Mouse (Mus musculus) adrenal gland, adult 2 months (tissue): Measurements from ENCODE around the gene Opcml. TPM values are rescaled to one million over a fixed set of nuclear protein-coding genes. Genes with fewer than 3 reads are reported as not detected.

Experiments
- DNase-seq: peaks from one replicate; pipeline ENCODE4 v3.0.0; 2021
- polyA plus RNA-seq: library from polyadenylated mRNA; depleted of rRNA; stranded (reverse); fragments of >200 nt; gene quantifications from 2 replicates; pipeline ENCODE4 v1.2.3, GENCODE M21; 2012
- total RNA-seq, 2 experiments: library from RNA; stranded (reverse); gene quantifications; 2 replicates each; pipeline ENCODE4 v1.2.3; 2021

Gene Opcml
- total and polyA plus RNA-seq, 3 experiments, result 0.06 to 1.3 (median 0.83) TPM

DNA sequence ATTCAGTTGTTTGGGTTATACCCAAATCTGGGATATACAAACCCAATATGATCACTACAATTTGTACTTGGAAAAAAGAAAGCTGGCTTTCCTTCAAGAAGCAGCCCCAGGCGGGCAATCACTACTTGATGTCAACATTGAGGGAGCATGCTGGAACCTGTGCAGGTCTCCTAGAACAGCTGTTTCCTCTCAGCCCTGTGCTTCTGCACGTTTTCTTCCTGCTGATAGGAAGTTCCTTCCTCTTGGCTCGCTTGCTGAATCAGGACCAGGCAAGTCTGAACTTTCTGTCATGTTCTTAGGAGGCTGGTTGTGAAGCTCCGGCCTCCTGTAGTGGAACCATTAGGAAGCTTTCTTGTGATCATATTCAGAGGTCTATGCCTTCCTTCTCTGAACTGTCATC is 746.1 kb downstream of the Opcml start:
- DNase-seq, result no peak

DNA sequence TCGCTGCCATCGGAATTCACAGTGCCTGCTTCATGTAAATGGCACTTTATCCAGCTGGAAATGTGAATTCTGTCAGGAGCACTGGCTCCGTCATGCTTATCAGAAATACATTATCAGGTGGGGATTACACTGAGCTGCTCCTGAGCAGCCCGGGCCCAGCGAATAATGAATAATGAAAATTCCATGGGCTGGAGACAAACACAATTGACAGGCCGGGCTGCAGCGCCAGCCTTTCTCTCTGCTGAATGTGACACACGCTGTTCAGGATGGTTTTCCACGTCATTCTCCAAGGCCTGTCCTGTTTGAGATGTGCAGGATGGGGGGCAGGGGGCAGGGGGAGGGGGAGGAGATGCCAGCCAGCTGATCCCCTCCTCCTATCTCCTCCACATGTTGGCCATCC is 757.6 kb downstream of the Opcml start:
- DNase-seq, result no peak

DNA sequence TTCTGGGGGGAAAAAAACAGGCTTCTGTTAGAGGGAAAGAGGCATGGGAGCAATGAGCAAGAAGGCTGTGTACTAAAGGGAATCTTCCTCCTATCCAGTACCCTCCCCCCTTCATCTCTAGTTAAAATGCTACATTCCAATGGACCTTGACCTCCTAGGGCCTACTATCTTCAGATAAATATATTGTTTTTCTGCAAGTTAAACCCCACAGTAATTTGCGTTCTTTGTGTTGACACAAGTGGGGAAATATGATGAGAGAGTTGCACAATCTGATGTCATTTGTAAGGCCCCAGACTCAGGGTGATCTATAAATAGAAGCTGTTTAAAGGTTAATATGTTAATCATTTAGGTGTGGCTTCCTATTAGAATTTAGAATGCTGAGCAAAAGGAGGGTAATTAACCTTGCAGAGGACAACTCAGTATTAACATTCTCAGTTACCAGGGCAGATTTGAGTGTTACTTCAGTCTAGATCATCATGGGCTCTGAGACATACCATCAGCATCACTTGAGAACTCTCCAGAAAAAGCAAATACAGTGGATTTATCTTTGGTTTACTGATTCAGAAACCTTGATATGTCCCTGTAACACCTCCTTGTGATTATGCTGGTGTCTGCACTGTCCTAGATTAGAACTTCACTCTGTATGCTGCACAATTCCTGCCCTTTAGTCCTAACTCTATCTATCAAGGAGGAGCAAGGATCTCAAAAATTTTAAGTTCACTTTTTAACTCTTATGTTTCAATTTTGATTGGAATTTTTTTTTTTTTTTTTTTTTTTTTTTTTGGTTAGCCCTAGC is 762.0 kb downstream of the Opcml start:
- no peak for DNase-seq

DNA sequence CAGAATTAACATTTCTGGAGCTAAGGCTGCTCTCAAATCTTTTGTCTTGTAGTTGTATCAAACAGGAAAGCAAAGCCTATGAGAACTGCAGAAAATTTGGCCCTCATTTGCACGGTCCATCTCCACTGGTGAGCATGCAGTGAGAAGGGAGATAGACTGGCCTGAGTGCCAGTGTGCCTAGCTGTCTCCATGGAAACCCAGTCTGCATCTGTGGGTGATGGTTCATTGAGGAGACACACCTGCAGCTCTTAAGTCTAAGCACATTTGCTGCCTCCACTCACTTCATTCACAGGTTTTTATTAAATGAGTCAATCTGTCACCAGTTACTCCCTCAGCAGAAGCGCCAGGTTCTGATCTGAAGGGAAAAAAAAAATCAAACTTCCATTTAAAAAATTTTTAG is 768.1 kb downstream of the Opcml start:
- DNase-seq, result no peak

DNA sequence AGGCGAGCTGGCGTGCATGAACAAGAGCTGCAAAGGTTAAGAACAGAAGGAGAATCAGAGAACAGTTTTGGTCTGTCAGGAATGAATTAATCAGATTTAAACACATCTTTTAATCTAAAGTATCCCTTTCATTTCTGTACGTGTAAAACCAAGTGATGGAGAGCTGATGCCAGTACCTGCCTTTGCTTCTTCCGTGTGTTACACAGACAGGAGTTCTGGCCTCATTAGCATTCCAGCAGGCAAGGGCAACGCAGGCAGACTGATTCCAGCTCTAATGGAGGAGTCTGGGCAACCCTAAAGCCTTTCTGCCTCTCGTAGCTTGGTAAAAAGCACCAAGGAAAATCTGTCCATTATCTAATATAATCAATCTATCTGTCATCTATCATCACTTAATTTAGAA is 771.2 kb downstream of the Opcml start:
- no peak for DNase-seq

DNA sequence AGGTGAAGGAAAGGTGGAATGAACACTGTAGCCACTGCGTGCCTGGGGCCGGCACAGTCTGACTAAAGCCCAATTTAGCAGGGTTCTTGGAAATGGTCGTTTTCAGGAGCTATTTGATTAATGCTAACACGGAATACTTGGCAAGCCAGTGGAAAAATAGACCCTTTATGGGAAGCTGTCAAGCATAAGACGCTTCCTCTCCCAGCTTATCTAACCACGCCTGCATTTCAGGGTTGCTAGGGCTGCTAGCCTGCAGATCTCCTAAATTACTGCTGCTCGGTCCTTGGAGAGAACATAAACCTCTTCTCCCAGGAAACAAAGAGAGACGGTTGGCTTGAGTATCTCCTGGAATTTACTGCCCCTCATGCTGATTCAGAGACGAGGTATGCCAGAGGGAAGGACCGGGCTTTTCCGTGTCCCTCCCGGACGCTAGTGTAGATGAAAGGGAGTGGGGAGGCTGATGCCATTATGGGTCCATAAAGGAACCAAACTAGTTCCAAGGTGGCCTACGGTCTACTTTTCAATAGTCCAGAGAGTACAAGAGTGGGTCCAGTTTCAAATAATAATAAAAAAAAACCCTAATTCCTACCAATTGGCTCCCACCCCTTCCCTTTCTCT is 772.6 kb downstream of the Opcml start:
- peak; percentile 7 for DNase-seq

DNA sequence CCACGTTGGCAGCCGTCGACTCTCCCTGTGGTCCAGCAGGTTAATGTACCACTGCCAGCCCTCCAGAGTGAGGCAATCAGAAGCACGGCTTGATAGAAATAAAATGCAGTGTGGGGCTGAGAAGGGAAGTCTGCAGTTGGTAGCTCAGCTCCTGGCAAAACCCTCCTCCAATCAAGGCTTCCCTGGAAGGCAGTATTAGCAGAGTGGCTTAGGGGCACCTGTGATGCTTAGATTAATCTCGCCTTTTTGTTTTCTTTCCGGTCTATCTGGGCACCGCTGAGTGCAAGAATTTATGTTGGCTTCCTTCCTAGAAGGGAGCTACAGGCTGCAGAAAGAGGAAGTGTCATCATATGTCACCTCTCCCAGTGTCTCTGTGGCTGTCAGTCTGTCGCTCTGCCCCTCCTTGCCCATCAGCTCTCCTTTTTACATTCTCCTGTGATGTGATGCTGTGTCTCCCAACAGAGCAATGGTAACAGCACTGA is 778.5 kb downstream of the Opcml start:
- no peak for DNase-seq

DNA sequence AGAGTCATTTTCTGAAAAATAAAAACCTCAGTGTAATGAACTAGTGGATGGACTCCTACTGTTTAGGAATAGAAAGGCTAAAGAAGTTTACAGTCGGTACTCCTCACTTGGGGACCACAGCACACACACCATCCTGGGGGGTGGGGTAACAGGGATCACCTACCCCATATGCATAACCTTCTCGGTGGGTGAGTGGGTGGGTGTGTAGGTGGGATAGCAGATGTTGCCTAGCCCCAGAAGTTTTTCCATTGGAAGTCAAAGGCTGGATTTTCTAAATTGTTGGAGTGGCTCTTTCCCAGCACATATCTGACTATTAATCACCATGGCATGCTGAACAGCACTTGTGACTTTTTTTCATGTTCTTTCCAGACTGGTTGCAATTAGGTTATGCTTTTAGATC is 779.2 kb downstream of the Opcml start:
- no peak for DNase-seq

DNA sequence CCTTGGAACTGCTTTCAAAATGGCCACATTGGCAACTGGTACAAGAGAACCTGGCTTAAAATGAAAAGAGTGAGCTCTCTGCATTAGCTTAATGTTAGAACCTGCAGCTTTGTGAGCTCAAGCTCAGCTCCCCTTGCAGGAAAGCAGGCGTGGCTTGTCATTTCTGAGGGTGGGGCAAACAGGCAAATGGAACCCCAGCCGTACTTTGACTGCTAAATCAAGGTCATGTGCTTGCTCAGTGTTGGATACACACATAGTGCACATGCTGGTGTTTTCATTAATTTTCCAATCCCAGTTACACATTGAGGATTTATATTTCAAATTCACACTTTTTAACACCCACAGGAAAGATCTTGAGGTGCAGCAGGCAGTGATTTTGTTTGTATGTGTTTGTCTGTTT is 781.1 kb downstream of the Opcml start:
- DNase-seq, result no peak

DNA sequence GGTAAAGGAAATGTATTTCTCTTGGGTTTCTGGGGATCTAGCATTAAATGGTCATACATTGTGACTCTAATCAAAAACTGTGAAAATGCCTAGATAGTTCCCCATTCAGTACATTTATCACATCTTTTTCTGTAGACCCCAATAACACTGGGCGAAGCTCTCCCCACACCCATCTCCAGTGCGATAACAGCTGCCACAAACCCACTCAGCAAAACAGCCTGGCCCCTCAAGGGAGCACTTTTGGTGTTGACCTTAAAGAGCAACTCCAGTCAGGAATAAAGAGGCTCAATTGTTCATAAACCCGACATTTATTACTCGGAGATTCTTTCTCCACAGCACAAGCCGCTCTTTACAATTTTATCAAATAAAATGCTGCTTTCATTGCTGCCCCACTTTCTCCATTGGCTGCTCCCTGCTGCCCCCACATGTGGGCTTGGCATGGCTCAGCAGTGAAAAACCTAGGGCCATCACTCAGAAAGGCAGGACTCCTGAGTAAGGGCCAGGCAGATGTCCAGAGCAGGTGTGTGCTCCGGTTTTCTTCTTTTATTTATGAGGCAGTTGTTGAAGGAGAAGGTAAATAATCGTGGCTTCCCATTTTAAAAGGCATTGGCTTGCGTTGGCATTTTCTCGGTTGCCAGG is 781.7 kb downstream of the Opcml start:
- DNase-seq, result no peak

DNA sequence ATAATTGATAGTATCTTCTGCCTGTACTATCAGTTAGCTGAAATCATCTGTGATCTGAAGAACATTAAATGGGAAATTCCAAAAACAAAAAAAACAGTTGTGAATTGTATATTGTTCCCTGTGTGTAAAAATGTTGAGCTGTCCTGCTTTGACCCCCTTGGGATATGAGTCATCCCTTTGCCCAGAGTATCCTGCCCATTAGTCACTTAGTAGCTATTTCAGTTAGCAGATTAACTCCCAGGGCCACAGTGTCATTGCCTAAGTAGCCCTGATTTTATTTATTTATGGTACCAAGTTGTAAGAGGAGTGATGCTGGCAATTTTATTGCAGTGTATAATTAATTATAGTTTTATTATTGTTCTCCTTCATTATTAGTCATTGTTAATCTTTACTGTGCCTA is 788.2 kb downstream of the Opcml start:
- peak; percentile 66 for DNase-seq

DNA sequence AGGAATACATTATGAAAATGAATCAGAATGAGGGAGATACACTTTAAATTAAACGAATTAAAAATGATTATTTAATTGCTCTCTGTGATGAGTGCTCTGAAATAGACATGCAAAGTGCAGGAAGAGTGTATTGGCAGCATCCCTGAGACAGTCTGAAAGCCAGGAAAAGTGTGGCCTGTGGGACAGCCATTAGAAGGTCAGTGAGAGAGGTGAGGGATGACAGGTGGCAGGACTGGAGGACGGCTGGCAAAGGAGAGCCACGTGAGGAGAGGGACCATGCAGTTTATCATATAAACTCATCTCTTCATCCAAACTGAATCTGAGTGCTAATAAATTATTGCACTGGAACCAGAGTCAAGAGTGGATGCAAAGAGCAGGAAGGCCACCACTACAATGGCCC is 796.7 kb downstream of the Opcml start:
- DNase-seq, result no peak

DNA sequence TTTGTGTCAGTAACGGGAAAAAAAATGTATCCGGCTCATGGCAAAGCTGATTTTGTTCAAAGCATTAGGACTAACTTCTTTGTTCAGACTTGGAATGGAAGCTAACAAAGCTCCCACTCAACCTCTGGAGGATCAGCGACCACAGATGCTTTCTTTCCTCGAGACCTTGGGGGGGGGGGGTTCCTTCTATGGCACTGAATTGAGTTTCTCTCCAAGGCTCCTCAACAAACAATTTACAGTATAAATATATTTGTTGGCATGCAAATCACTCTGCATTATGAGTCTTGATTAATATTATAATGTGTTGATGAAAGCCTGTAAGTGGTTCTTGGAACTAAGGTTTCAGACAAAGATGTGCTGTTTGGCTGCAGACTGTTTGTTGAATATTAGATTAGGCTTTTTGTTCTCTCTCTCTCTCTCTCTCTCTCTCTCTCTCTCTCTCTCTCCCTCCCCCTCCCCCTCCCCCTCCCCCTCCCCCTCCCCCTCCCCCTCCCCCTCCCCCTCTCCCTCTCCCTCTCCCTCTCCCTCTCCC is 797.3 kb downstream of the Opcml start:
- no peak for DNase-seq

DNA sequence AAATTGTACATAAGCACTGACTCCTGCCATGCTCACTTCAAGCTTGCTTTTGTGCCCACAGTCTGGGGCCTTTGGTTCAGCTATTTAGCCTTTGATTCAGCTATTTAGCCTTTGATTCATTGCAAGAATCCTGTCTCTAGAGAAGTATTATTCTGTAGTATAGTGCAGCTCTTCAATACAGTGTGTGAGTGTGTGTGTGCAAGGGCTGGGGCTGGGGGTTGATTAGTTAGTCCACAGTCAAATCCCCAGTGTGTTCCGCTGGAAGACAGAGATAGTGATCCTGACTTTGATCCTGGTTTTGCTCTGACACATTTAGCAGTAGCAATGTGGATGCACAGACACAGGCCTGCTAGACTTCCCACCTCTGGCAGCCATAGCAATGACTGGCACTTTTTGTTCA is 797.9 kb downstream of the Opcml start:
- no peak for DNase-seq

DNA sequence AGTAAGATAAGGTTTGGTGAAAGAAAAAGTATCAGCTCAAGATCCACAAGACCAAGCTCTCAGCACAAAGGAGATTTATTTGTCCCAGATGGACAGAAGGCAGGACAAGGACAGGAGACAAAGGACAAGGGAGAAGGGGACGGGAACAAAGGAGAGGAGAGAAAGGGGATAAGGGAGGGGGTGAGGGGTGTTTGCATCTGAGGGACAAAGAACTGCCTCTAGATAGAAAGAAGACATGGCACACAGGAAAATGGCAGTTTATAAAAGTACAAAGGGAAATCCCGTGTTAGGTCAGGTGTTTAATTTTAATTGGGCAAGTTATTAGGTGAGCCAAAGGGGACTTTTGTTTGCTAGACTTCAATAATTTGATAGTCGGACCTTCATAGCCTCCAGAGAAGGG is 801.6 kb downstream of the Opcml start:
- no peak for DNase-seq

DNA sequence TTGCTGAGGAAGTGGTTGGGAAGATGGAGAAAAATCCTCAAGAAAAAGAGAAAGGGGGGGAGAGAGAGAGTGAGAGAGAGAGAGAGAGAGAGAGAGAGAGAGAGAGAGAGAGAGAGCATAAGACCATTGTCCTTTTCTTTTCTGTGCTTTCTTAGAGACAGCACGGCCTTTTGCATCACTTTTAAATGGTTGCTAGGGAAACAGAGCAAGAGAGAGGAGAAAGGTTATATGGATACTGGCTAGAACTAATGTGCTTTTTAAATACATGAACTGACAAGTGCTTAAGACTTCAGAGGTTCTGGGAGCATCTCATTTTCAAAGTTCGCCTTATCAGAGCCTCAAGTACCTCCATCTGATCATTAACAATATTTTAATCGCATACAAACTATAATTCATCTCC is 804.5 kb downstream of the Opcml start:
- no peak for DNase-seq

DNA sequence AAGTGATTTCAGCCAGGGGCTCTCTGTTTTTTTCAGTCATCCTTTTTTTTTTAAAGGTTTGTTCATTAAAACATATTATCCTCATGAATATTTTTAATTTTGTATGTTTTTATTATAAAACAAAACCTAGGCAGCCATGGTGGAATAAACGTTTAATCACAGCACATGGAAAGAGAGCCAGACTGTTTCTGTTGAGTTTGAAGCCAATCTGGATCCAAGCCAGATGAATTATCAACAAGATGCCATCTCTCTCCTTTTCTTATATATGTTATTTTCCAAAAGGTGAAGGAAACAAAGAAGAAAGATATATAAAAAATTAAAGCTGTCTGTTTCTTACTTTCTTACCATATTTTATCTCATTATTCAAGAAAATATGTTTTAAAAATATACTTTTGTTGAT is 815.0 kb downstream of the Opcml start:
- no peak for DNase-seq

DNA sequence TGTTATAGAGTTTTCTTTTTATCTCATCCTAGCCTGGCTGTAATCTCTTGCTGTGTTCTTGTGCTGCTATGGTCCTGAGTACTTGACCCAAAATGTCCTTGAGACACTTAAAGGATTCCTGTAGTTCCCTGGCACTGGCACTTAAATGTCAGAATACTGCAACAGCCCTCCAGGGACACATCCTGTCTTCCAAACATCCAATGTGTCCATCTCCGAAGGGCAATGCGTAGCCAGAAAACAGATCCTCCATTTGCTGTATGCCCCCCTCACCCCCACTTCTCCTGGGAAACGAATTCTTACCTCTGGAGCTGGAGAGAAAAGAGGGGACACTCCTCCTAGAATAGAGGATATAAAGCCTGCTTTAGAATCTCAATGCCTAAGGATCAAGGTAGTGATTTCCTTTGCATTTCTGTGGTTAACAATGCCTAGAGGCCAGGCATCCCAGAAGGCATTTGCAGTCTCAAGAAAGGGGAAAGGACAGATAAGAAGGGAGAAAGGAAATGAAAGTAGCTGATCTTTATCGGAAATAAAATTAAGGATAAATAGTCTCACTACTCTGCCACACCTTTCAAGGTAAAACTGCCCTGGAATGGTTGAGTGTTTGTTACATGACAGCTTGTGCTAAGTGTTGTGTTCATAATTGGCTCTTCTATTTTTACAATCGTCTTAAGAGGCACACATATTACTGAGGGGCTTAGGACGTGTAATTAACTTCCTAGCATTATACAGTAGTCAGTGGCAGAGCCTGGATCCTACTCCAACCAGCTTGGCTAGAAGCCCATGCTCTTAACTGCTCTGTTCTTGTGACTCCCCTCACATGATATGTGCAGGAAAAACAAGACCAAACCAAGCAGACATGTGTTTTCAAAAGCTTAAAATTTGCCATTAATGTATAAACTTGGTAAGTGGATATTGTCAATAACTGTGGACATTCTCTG is 823.4 kb downstream of the Opcml start:
- DNase-seq, result peak; percentile 7

DNA sequence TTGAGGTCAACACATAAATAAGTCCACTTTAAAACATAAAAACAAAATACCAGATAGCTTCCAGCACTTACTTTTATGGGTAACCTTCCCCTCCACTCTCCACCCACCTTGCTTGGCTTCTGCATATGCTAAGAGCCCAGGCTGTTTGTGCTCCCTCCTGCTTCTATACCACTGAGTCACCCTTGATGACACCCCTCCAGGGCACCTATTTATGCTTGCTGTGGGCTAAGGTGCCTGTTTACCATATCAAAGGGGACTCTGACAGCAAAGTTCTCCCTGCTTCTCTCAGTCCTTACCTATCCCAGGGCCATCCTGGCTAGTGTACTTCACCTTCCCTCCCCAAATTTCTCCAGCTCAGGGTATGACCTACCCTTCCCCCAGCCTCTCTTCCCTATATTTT is 824.9 kb downstream of the Opcml start:
- no peak for DNase-seq

DNA sequence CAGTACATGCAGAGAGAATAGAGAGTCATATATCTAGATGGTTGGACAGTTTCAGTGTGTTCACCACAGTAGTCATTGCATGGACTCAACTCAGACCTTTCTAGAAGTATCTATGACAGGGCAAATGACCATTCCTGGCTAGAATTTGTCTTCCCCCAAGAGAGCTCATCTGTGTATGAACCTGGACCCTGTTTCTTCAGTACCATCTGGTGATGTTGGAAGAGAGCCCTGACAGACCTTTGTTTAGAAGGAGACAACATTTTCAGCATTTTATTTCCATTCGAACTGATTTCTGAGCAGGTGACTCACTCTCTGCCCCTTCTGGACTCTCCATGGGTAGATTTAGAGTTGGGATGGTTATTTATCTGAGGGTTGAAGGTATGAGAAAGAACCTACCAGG is 827.1 kb downstream of the Opcml start:
- no peak for DNase-seq

DNA sequence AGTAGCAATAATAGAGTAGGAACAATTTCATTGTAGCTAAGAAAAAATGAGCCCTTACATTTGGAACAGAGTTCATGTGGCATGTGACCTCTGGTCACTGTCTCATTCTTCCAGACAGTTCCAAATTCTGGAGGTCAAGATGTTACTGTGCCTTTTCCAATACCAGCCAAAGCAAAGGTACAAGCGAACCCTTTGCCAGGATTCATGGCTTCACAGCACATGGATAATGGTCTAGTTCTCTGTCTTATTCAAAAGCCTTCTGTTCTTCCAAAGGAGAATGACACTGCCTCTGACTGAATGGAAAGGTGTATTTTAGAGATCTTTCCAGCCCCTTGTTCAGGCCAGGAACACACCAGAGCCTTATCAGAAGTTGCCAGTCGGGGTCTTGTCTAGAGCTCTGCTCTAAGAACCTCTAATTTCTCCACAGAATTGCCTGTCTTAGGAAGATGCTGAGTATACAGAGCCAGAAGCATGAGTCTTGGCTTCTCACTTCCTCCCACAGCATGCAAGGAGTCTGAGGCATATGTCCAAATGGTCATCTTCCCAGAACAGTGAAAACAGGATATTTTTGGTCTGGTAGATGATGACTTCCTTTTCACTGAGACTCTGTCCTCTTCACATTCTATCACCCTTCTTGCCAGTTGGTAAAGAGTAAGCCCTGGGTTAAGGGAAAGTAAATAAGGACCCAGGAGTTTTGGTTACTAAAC is 827.8 kb downstream of the Opcml start:
- no peak for DNase-seq
